Mouse (Mus musculus) hindbrain, embryonic 13.5 days (tissue): Measurements from ENCODE around the gene Prdx5. TPM values are rescaled to one million over a fixed set of nuclear protein-coding genes. Genes with fewer than 3 reads are reported as not detected.

ENCODE experiments used
- ATAC-seq: fragments of 200-750 bp; cut with Nextera tagmentation; 2 replicates; pipeline ENCODE4 v1.8.0; 2017; ENCODE audit warnings: moderate TSS enrichment; ENCODE audit not compliant: low FRiP score
- H3K27ac ChIP-seq: fragments of 300-500 bp; sonication (generic); 2 replicates; pipeline ENCODE4 v1.5.1; 2015; ENCODE audit warnings: inconsistent platforms, mild to moderate bottlenecking, moderate library complexity
- H3K27me3 ChIP-seq: fragments of 300-500 bp; sonication (generic); 2 replicates; pipeline ENCODE4 v1.6.1; 2015; ENCODE audit warnings: mild to moderate bottlenecking, inconsistent platforms
- H3K36me3 ChIP-seq: fragments of 300-500 bp; sonication (generic); 2 replicates; pipeline ENCODE4 v1.6.1; 2015; ENCODE audit warnings: mild to moderate bottlenecking, inconsistent platforms
- H3K4me1 ChIP-seq: fragments of 300-500 bp; sonication (generic); replicated peaks from 2 replicates; pipeline ENCODE4 v1.6.1; 2015; ENCODE audit warnings: inconsistent platforms
- H3K4me2 ChIP-seq: fragments of 300-500 bp; sonication (generic); 2 replicates; pipeline ENCODE4 v1.6.1; 2015; ENCODE audit warnings: inconsistent platforms, mild to moderate bottlenecking, moderate library complexity
- H3K4me3 ChIP-seq: fragments of 300-500 bp; sonication (generic); 2 replicates; pipeline ENCODE4 v1.5.1; 2015; ENCODE audit warnings: mild to moderate bottlenecking, inconsistent platforms
- H3K9ac ChIP-seq: fragments of 300-500 bp; sonication (generic); 2 replicates; pipeline ENCODE4 v1.6.1; 2015; ENCODE audit warnings: mild to moderate bottlenecking, inconsistent platforms
- H3K9me3 ChIP-seq: fragments of 300-500 bp; sonication (generic); 2 replicates; pipeline ENCODE4 v1.6.1; 2016; ENCODE audit warnings: inconsistent platforms
- WGBS: fragments of 180-500 bp; shearing (Covaris S2); methylation state at CpG from one replicate; pipeline ENCODE4 v1.1.7; 2015; 5-methylcytosine and 5-hydroxymethylcytosine counted together
- polyA plus RNA-seq: library from polyadenylated mRNA; unstranded; fragments of >200 nt; fragmentation: Nextera tagmentation; extraction: Ambion mirVana; gene quantifications from 2 replicates; pipeline ENCODE4 v1.2.1, GENCODE M21; 2015

Prdx5 gene
- polyA plus RNA-seq, 1 experiment from 2014 or later = 284 TPM

DNA sequence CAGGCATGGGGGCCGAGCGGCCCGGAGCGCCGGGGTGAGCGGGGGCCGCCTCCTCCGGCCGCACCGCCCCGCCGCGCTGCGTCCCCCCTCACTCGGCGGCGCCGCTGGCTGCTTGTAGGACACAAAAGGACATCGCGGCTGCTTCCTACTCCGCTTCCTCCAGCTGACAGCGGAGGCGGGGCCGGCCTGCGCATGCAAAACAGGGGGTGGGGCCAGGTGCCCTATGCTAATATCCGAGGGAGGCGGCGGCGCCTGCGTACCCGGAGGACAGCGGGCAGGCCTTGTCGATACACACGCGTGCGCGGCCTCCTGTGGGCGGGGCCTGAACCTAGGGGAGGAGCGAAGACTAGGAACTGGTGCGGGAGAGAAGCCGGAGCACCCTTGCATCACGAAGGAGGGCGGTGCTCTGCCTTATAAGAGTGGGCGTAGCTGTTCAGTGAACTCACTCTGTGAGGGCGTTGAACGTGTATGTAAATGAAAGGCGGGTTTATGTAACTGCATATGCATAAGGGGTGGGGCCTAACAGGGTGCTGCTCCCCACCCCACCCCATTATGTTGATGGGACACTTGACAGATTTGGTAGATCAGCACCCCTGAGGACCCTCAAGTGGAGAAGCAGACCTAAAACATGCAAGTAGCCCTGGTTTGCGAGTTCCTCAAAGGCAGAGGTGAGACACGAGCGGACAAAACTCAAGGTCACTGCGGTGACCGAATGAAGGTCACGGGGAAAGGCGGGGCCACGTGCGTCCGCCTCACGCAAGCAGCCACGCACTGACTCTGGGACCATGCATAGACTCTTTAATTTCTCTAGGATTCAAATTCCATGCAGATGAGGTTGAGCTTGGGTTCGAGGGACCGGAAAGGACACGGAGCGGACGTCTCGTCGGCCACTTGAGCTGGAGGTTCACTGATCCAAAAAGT is 12.0 kb upstream of the Prdx5 start, which contains the start of gene Esrra:
Gene Esrra (minus strand): TSS at position 167 of the 921 bp plus-strand sequence.
- peaks cover 5% of the 10 kb centered on the region; the same call in 1 of the 2 replicates for H3K36me3 ChIP-seq
- H3K4me3 ChIP-seq = peak within 1 kb of the TSS; percentile 80
- H3K4me1 ChIP-seq = peaks cover 53% of the 10 kb centered on the region
- H3K27ac ChIP-seq = peak within 1 kb of the TSS; percentile 94
- peaks cover 45% of the 10 kb centered on the region for H3K27me3 ChIP-seq
- peak within 1 kb of the TSS; percentile 92 for H3K9ac ChIP-seq
- H3K9me3 ChIP-seq = no peaks in the 10 kb centered on the region
- peak within 1 kb of the TSS; percentile 96 for H3K4me2 ChIP-seq
- peak; percentile 94 for ATAC-seq
- WGBS = 2% methylated on average over 56 of the region's 66 CpGs

DNA sequence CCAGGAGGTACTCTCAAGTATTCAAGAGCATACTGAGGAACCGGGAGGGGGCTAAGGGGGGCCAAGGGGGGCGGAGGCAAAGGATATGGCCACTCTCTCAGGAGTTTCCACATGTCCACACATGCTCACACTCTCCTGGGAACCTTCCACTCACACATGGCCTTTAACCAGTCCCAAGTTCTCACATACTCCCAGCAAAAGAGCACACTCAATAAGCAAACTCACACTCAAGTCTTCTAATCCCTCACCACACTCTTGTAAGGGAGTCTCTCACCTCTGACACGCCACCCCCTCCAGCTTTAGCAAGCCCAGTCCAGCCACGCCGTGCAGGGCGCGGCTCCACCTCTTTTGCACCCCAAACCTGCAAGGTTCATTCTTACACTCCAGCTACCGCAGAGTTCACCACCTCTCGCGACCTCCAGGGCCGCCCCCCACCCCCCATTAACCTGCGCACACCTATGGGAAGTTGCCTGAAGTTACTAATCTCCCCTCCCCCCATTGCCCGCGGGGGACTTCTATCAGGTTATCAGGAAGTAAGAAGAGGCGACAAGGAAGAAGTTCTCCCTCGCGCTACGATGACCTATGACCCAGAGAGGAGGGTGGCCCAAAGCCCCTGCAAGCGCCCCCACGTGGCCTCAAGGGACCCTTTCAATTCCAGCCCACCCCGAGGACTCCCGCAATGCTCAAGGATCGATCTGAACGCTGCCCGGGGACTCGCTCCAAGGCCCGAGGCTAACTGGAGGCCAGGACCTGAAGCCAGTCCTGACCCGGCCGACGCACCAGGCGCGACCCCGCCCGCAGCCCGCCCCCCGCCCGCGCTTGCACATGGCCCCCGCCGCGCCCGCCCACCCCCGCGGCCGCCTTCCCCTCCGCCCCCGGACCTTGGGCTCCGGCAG is 11.1 kb upstream of the Prdx5 start:
- H3K4me1 ChIP-seq = peaks cover 50% of the 10 kb centered on the region
- peak overlapping the region; percentile 96 for H3K4me2 ChIP-seq
- H3K9me3 ChIP-seq = no peaks in the 10 kb centered on the region
- 3% methylated on average over 29 of the region's 48 CpGs for WGBS
- peak overlapping the region; percentile 94 for H3K27ac ChIP-seq
- H3K9ac ChIP-seq = peak overlapping the region; percentile 92
- H3K27me3 ChIP-seq = peaks cover 36% of the 10 kb centered on the region
- ATAC-seq = no peak; the same call in 1 of the 2 replicates
- peak overlapping the region; percentile 80 for H3K4me3 ChIP-seq
- H3K36me3 ChIP-seq = peaks cover 12% of the 10 kb centered on the region; the same call in 1 of the 2 replicates

DNA sequence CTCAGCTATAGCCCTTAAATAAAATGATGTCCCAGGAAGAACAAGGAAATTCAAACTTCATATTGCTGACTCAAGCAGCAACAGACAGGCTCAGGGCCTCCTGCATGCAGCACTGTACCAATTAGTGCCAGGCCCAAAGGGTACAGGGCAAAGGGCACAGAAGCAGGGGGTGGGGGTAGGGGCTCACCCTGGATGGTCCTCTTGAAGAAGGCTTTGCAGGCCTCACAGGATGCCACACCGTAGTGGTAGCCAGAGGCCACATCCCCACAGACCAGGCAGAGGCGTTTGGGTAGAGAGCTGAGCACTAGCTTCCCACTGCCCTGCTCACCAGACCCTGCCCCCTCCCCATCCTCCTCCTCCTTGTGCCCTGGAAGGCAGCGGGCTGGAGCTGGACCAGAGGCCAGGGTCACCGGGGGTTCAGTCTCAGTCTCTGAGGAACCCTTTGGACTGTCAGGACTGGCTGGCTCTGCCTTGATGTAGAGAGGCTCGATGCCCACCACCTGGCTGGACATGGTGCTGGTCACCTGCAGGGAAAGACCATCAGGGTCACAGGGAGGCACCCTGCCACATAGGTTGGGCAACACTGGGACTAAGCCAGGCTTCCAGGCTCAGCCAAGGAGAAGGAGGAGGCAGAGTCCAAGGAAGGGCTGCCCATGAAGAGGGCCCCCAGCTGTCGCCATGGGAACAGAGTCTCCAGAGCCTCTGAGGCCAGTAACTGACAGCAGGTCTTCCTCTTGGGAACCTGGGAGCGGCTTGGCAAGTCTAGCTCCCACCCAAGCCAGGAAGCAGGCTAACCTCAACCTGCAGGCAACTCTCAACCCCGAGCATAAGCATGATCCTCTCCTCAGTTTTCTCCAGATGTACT is 10.2 kb upstream of the Prdx5 start:
- no peak for ATAC-seq
- WGBS = 42% methylated on average over 8 of the region's 8 CpGs
- Histone ChIP-seq H3K36me3 (peaks cover 12% of the 10 kb centered on the region; the same call in 1 of the 2 replicates), H3K9me3 (no peaks in the 10 kb centered on the region), H3K4me1 (peaks cover 43% of the 10 kb centered on the region), H3K27me3 (peaks cover 27% of the 10 kb centered on the region), H3K4me3 (peak overlapping the region; percentile 80), H3K4me2 (peak overlapping the region; percentile 96), H3K27ac (peak overlapping the region; percentile 94; the same call in 1 of the 2 replicates), H3K9ac (peak overlapping the region; percentile 92)

DNA sequence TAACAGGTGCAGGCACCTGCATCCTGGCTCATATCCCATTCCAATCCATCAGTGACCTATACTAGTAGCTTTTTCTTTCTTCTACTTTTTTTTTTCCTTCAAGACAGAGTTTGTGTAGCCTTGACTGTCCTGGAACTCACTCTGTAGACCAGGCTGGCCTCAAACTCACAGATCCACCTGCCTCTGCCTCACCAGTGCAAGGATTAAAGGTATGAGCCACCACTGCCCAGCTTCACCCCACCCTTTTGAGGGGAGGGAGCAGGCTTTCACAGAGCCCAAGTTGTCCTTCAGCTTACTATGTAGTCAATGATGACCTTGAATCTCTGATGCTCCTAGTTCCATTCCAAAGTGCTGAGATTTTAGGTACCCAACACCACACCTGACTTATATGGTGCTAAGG is 9.5 kb upstream of the Prdx5 start:
- peaks cover 20% of the 10 kb centered on the region for H3K27me3 ChIP-seq
- ATAC-seq = no peak
- peaks cover 37% of the 10 kb centered on the region for H3K4me1 ChIP-seq
- no peak overlapping the region for H3K4me3 ChIP-seq
- H3K4me2 ChIP-seq = peak overlapping the region; percentile 96; the same call in 1 of the 2 replicates
- peaks cover 14% of the 10 kb centered on the region; the same call in 1 of the 2 replicates for H3K36me3 ChIP-seq
- no peaks in the 10 kb centered on the region for H3K9me3 ChIP-seq
- no peak overlapping the region for H3K27ac ChIP-seq
- H3K9ac ChIP-seq = peak overlapping the region; percentile 92; the same call in 1 of the 2 replicates

DNA sequence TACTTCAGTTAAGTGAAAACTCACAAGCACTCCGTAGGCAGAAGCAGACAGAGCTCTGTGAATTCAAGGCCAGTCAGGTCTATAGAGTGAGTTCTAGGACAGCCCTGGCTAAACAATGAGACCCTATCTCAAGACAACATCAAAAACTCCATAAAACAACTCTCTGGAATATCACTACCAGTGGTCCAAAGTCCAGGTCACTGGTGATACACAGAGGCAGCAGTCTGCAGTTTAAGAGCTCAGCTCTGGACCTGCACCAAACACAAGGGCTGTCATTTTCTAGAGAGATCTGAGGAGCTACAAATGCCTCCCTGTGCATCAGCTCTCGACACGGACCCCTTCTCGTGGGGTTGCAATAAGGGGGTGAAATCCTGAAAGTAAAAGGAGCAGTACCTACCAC is 8.4 kb upstream of the Prdx5 start:
- H3K36me3 ChIP-seq = peaks cover 25% of the 10 kb centered on the region
- no peak for ATAC-seq
- no peak overlapping the region for H3K27ac ChIP-seq
- peaks cover 9% of the 10 kb centered on the region for H3K27me3 ChIP-seq
- H3K9me3 ChIP-seq = no peaks in the 10 kb centered on the region
- H3K9ac ChIP-seq = no peak overlapping the region
- peaks cover 37% of the 10 kb centered on the region for H3K4me1 ChIP-seq
- H3K4me3 ChIP-seq = no peak overlapping the region
- WGBS = 90% methylated on average over 4 of the region's 4 CpGs
- no peak overlapping the region for H3K4me2 ChIP-seq

DNA sequence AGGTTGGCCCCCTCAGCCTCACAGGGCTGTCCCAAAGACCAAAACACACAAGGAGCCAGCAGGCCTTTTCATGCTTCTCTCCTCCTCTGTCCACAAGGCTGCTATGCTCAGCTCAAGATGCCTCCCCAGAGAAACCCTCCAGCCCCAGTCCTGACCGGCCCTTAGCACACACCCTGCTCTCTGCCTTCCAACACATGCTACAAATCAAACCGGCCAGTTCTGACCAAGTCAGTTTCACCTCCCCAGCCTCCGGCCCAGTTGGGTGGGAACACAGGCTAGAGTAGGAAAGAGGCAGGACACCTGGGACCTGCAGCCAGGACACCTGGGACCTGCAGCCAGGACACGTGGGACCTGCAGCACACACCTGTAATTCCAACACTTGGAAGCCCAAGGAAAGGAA is 6.6 kb upstream of the Prdx5 start:
- ATAC-seq = no peak
- Histone ChIP-seq H3K4me2 (no peak overlapping the region), H3K4me3 (no peak overlapping the region), H3K27ac (no peak overlapping the region), H3K9ac (no peak overlapping the region), H3K4me1 (peaks cover 34% of the 10 kb centered on the region), H3K9me3 (no peaks in the 10 kb centered on the region), H3K36me3 (peaks cover 43% of the 10 kb centered on the region), H3K27me3 (no peaks in the 10 kb centered on the region)
- WGBS = 88% methylated on average over 4 of the region's 4 CpGs

DNA sequence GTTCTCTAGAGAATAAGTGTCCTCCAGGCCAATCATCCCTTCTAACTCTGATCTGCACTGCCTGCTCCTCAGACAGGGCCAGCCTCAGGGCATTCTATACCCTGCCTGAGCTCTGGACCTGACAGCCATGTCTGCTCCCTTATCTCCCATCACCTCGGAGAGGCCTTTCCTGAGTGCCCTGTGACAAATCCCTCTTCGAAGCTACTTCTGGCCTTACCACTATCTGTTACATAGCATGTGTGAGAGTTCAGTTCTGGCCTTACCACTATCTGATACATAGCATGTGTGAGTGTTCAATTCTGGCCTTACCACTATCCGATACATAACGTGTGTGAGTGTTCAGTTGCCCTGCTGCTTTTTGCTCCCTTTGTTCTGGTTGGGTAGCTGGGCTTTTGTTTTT is 5.4 kb upstream of the Prdx5 start:
- no peaks in the 10 kb centered on the region for H3K27me3 ChIP-seq

DNA sequence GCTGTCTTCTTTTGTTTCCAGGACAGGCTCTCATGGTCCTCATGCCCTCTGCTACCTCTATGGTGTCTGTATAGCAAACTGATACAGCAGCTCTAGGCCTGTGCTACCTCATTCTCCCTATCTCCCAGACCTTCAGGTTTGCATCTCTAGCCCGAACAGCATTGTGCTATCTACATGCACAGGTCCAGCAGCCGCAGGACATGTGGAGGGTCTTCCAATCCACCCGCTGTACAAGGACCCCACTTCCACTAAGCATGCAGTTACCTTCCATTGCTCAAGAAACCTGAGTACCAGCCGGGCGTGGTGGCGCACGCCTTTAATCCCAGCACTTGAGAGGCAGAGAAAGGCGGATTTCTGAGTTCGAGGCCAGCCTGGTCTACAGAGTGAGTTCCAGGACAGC is 4.6 kb upstream of the Prdx5 start:
- no peak for ATAC-seq
- H3K4me3 ChIP-seq = no peak overlapping the region
- no peaks in the 10 kb centered on the region for H3K9me3 ChIP-seq
- peaks cover 49% of the 10 kb centered on the region for H3K36me3 ChIP-seq
- H3K9ac ChIP-seq = no peak overlapping the region
- H3K27me3 ChIP-seq = no peaks in the 10 kb centered on the region
- H3K27ac ChIP-seq = no peak overlapping the region
- H3K4me2 ChIP-seq = no peak overlapping the region
- H3K4me1 ChIP-seq = peaks cover 29% of the 10 kb centered on the region
- WGBS = 95% methylated on average over 9 of the region's 9 CpGs

More for the DNA sequence above, 5.4 kb upstream of the Prdx5 start:
- no peak overlapping the region for H3K4me3 ChIP-seq
- peaks cover 37% of the 10 kb centered on the region for H3K4me1 ChIP-seq
- H3K27ac ChIP-seq = no peak overlapping the region
- H3K9me3 ChIP-seq = no peaks in the 10 kb centered on the region
- H3K36me3 ChIP-seq = peaks cover 49% of the 10 kb centered on the region
- H3K9ac ChIP-seq = no peak overlapping the region
- H3K4me2 ChIP-seq = no peak overlapping the region
- no peak for ATAC-seq
- 94% methylated on average over 4 of the region's 4 CpGs for WGBS

DNA sequence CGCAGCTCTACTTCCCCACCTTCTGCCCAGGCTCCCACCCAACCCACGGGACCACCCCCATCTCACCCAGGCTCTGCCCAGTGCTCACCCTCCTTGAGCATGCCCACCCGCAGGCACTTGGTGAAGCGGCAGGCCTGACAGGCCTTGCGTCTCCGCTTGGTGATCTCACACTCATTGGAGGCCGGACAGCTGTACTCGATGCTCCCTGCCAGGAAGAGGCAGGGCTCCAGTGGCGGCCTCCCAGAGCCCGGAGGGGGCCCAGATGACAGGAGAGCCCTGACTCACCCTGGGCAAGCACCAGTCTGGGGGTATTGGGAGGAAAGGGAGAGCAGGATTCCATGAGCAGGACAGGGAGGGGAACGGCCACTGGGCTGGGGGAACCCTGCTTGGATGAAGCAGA is 4.1 kb upstream of the Prdx5 start:
- Histone ChIP-seq H3K27me3 (no peaks in the 10 kb centered on the region), H3K4me1 (peaks cover 26% of the 10 kb centered on the region), H3K9ac (no peak overlapping the region), H3K4me2 (no peak overlapping the region), H3K9me3 (no peaks in the 10 kb centered on the region), H3K27ac (no peak overlapping the region), H3K4me3 (no peak overlapping the region), H3K36me3 (peaks cover 49% of the 10 kb centered on the region)
- no peak for ATAC-seq
- WGBS = 88% methylated on average over 11 of the region's 11 CpGs

DNA sequence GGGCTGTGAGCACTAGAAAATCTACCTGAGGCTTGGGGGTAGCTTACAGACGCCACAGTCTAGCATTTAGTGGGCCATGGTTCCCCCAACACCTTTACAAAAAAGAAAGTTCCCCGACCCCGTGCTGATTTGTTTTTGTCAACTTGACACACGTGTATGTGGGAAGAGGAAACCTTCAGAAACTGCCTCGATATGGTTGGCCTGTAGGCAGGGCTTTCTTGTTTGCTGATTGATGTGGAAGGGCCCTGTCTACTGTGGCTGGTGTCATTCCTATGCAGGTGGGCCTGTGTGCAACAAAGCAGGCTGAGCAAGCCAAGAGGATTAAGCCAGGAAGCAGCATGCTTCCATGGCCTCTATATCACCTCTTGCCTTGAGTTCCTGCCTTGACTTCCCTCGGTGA is 3.1 kb upstream of the Prdx5 start:
- H3K4me1 ChIP-seq = peaks cover 32% of the 10 kb centered on the region
- H3K4me3 ChIP-seq = no peak overlapping the region
- 93% methylated on average over 6 of the region's 6 CpGs for WGBS
- H3K9me3 ChIP-seq = no peaks in the 10 kb centered on the region
- no peak for ATAC-seq
- no peak overlapping the region for H3K4me2 ChIP-seq
- no peaks in the 10 kb centered on the region for H3K27me3 ChIP-seq
- no peak overlapping the region for H3K9ac ChIP-seq
- H3K27ac ChIP-seq = no peak overlapping the region
- H3K36me3 ChIP-seq = peaks cover 44% of the 10 kb centered on the region

DNA sequence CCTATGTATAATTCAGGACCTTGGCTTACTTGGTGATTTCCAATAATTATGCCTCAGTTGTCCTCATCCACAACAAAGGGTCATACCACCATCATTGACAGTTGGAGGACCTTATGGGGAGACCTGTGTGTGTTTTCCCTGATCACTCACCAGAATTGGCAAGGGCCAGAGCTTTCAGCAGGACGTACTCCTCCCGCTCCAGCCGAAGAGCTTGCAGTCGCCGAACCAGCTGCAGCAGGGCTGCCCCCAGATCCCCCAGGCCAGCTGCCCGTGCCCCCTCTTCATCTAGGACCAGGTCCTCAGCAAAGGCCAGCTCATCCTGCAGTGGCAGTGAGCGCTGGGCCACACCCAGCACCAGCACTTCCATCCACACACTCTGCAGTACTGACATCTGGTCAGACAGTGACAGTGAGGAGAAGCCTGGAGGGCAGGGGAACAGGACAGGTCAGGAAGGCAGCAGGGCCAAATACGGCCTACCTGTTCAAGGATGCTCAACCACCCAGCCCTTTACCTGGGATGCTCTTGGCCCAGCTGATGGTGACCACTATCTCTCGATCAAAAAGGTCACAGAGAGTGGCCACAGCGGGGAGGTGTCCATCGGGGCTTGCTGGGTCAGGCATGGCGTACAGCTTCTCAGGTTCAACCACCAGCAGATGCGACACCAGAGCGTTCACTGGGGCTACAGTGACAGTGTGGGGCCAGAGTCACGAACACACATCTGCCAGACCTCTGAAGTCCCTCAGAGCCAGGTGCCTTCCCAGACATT is 2.5 kb upstream of the Prdx5 start:
- Histone ChIP-seq H3K9ac (no peak overlapping the region), H3K27me3 (no peaks in the 10 kb centered on the region), H3K4me2 (no peak overlapping the region), H3K36me3 (peaks cover 44% of the 10 kb centered on the region), H3K9me3 (no peaks in the 10 kb centered on the region), H3K4me1 (peaks cover 39% of the 10 kb centered on the region), H3K27ac (no peak overlapping the region), H3K4me3 (no peak overlapping the region)
- ATAC-seq = no peak
- 90% methylated on average over 15 of the region's 15 CpGs for WGBS
